Mouse (Mus musculus) activated CD4-positive, CD25-positive, alpha-beta regulatory T cell (primary cell): ENCODE data around the gene Ephb2. TPM values are rescaled to one million over a fixed set of nuclear protein-coding genes. Genes with fewer than 3 reads are reported as not detected.

Experiments
- polyA plus RNA-seq, 2 experiments: library from polyadenylated mRNA; unstranded; fragments of 100-300 nt; shearing (Covaris generic); gene quantifications; one replicate each; pipeline ENCODE4 v1.2.1; 2017

Gene Ephb2
- polyA plus RNA-seq, result under 1 TPM in 1 of 2 experiments, not detected in 1; 0.18 TPM

GRCm38 (mm10) chr4:136835621-136836386 lies at the start of gene Ephb2:
Gene Ephb2 (minus strand): TSS chr4:136835988.

DNA sequence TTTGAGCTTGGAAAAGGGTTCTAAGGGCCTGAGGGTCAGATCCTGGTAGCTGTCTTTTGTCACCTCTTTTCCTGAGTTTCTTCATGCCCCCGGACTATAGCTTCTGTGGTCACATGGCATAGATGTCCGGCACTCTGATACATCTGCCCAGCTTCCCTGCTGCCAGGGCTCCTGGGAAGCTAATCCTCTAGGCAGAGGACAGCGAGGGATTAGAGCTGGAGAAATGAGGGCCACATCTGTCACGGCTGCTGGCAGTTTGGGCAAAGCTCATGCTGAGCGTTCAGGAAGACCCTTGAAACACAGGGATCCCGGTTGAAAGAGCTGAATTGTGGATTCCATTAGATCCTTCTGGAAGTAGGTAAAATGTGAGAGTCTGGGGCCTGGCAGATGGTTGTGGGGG lies 213.4 kb downstream of the Ephb2 start, which contains the start of gene Lactbl1:
TSS of gene Lactbl1 (plus strand) at position 234 of the 400 bp plus-strand sequence.

DNA sequence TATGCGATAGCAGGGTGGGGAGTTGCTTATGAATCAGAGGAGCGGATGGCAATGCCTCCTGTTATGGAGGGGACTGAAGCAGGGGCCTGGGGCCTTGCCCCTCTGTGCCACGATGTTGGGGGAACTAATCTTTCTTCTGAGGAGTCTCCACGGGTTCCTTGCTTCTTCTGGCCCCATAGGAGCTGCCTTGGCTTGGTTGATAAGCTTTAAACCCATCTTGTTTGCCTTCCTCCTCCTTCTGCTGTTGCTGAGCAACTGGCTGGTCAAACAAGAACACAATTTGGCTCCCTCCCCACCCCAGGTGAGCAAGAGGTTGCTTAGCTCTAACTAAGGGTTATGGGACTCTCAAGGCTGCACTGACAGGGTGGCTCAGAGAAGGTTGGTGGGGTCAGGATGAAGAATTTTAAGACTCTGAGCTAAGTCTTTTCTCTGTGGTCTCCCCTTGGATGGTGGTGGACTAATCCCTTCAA lies 225.4 kb downstream of the Ephb2 start, which contains the start of gene Tex46:
TSS of gene Tex46 (plus strand) at position 51 of the 470 bp plus-strand sequence.

GRCm38 (mm10) chr4:136602568-136602967 lies 233.2 kb downstream of the Ephb2 start, which contains the start of gene Kdm1a:
Gene Kdm1a (minus strand): TSS chr4:136602723.

Other genes starting within 250 kb of the Ephb2 start
- gene Kdm1a, start 233.3 kb downstream of the Ephb2 start, polyA plus RNA-seq, result 10 to 100 TPM; 82.8 to 84.0 TPM
- not detected for gene Tex46, start 225.6 kb downstream of the Ephb2 start, polyA plus RNA-seq
- under 1 TPM; 0.05 to 0.07 TPM for gene Lactbl1, start 213.4 kb downstream of the Ephb2 start, polyA plus RNA-seq
- 10 to 100 TPM in 1 of 2 experiments, 1 to 10 TPM in 1; 8.8 to 50.5 TPM for gene C1qb, start 50.2 kb upstream of the Ephb2 start, polyA plus RNA-seq
- gene C1qc, start 57.1 kb upstream of the Ephb2 start, polyA plus RNA-seq, result 10 to 100 TPM in 1 of 2 experiments, 1 to 10 TPM in 1; 8.8 to 42.7 TPM
- gene C1qa, start 62.8 kb upstream of the Ephb2 start, polyA plus RNA-seq, result 10 to 100 TPM in 1 of 2 experiments, 1 to 10 TPM in 1; 7.1 to 32.5 TPM
- gene Epha8, start 120.8 kb upstream of the Ephb2 start, polyA plus RNA-seq, result not detected
- gene Zbtb40, start 212.8 kb upstream of the Ephb2 start, polyA plus RNA-seq, result 1 to 10 TPM; 2.2 to 5.9 TPM